Mouse (Mus musculus) limb, embryonic 11.5 days (tissue): Measurements from ENCODE around the gene Polr2b. TPM values are rescaled to one million over a fixed set of nuclear protein-coding genes. Genes with fewer than 3 reads are reported as not detected.

ENCODE experiments used
- ATAC-seq: fragments of 200-750 bp; cut with Nextera tagmentation; 2 replicates; pipeline ENCODE4 v1.8.0; 2017; ENCODE audit warnings: low read depth; ENCODE audit not compliant: insufficient number of reproducible peaks, low FRiP score, low TSS enrichment
- DNase-seq: peaks from one replicate; pipeline ENCODE4 v3.0.0-alpha.2; 2015; ENCODE audit warnings: low spot score
- H3K27ac ChIP-seq: fragments of 300-500 bp; sonication (generic); replicated peaks from 2 replicates; pipeline ENCODE4 v1.5.1; 2014; ENCODE audit warnings: low read depth, mild to moderate bottlenecking, low read length
- H3K27me3 ChIP-seq: fragments of 300-500 bp; sonication (generic); 2 replicates; pipeline ENCODE4 v1.6.1; 2014; ENCODE audit warnings: mild to moderate bottlenecking, low read length, mixed read lengths; ENCODE audit not compliant: control insufficient read depth, insufficient read depth
- H3K36me3 ChIP-seq: fragments of 300-500 bp; sonication (generic); 2 replicates; pipeline ENCODE4 v1.6.1; 2014; ENCODE audit warnings: mild to moderate bottlenecking, low read length, moderate library complexity, mixed read lengths; ENCODE audit not compliant: control insufficient read depth, insufficient read depth
- H3K4me1 ChIP-seq: fragments of 300-500 bp; sonication (generic); 2 replicates; pipeline ENCODE4 v1.6.1; 2014; ENCODE audit warnings: low read length, mixed read lengths; ENCODE audit not compliant: control insufficient read depth, insufficient read depth
- H3K4me2 ChIP-seq: fragments of 300-500 bp; sonication (generic); 2 replicates; pipeline ENCODE4 v1.6.1; 2014; ENCODE audit warnings: low read depth, mild to moderate bottlenecking, moderate library complexity; ENCODE audit not compliant: severe bottlenecking
- H3K4me3 ChIP-seq: fragments of 300-500 bp; sonication (generic); 2 replicates; pipeline ENCODE4 v1.5.1; 2014; ENCODE audit warnings: low read depth, low read length
- H3K9ac ChIP-seq: fragments of 300-500 bp; sonication (generic); 2 replicates; pipeline ENCODE4 v1.6.1; 2014; ENCODE audit warnings: mild to moderate bottlenecking, low read length
- H3K9me3 ChIP-seq: fragments of 300-500 bp; sonication (generic); 2 replicates; pipeline ENCODE4 v1.6.1; 2016; ENCODE audit warnings: low read length; ENCODE audit not compliant: control insufficient read depth
- WGBS: fragments of 180-500 bp; shearing (Covaris S2); extraction: QIAGEN DNeasy Blood & Tissue Kit; methylation state at CpG from one replicate; pipeline ENCODE4 v1.1.7; 2014; 5-methylcytosine and 5-hydroxymethylcytosine counted together
- polyA plus RNA-seq: library from polyadenylated mRNA; unstranded; fragments of >200 nt; fragmentation: Nextera tagmentation; extraction: Ambion mirVana; gene quantifications from 2 replicates; pipeline ENCODE4 v1.2.1, GENCODE M21; 2014

The Polr2b gene
- polyA plus RNA-seq, 1 experiment from 2014 or later: 95.7 TPM

- Histone ChIP-seq H3K4me1 (0 out of 2 replicates have a peak, but pooled peaks cover 4% of the 10 kb centered on the region), H3K27ac (no peak overlapping the region), H3K27me3 (no peaks in the 10 kb centered on the region), H3K36me3 (no peaks in the 10 kb centered on the region), H3K4me2 (no peak overlapping the region), H3K9me3 (no peaks in the 10 kb centered on the region), H3K4me3 (no peak overlapping the region), H3K9ac (no peak overlapping the region)
- WGBS: 89% methylated on average over 5 of the region's 5 CpGs
- ATAC-seq (no peak), DNase-seq (no peak)
These were observed 74.0 kb downstream of the Polr2b start for GRCm38 (mm10) chr5:77383799-77384554.

DNA sequence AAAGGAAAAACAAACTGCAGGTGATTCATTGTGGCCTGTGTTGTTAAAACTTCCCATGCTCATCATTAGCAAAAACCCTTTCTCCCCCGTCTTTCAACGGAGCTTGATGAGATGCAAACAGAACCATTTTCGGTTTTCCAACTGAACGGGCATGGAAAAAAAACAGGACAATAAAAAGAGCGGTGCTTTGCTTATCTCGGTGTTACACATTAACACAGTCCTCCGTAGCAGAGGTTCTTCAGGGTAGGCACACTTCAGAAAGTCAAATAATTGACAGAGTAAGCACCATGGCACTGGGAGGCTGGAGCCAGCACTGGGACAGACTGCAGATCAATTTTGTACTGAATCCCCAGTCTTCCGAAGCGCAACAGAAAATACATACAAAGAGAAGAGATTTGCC lies 74.8 kb downstream of the Polr2b start:
- no peaks in the 10 kb centered on the region for H3K4me1 ChIP-seq
- H3K4me2 ChIP-seq: no peak overlapping the region
- no peaks in the 10 kb centered on the region for H3K27me3 ChIP-seq
- no peaks in the 10 kb centered on the region for H3K9me3 ChIP-seq
- no peak overlapping the region for H3K4me3 ChIP-seq
- DNase-seq (no peak), ATAC-seq (no peak)
- 85% methylated on average over 9 of the region's 9 CpGs for WGBS
- H3K36me3 ChIP-seq: no peaks in the 10 kb centered on the region
- H3K27ac ChIP-seq: no peak overlapping the region
- no peak overlapping the region for H3K9ac ChIP-seq

DNA sequence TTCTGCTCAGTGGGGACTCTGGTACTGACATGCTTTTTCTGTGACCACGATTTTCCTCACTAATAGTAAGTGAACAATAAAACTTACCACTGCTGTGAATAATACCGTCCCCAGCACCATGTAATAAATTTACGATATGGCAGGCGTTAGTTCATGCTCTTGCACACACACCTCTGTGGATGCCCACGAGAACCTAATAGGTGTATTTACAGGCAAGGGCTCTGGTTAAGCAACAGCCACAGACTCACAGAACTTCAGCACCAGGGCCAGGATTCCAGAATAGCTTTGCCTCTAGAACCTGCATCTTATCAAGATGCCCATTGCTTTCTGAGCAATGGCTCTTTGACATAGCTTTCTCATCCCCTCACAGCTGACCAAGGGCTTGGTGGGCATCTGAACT lies 75.3 kb downstream of the Polr2b start:
- H3K4me1 ChIP-seq: no peaks in the 10 kb centered on the region
- ATAC-seq (no peak), DNase-seq (no peak)
- no peaks in the 10 kb centered on the region for H3K36me3 ChIP-seq
- no peak overlapping the region for H3K4me2 ChIP-seq
- no peak overlapping the region for H3K27ac ChIP-seq
- H3K27me3 ChIP-seq: no peaks in the 10 kb centered on the region
- 62% methylated on average over 5 of the region's 5 CpGs for WGBS
- no peak overlapping the region for H3K4me3 ChIP-seq
- no peaks in the 10 kb centered on the region for H3K9me3 ChIP-seq
- H3K9ac ChIP-seq: no peak overlapping the region

DNA sequence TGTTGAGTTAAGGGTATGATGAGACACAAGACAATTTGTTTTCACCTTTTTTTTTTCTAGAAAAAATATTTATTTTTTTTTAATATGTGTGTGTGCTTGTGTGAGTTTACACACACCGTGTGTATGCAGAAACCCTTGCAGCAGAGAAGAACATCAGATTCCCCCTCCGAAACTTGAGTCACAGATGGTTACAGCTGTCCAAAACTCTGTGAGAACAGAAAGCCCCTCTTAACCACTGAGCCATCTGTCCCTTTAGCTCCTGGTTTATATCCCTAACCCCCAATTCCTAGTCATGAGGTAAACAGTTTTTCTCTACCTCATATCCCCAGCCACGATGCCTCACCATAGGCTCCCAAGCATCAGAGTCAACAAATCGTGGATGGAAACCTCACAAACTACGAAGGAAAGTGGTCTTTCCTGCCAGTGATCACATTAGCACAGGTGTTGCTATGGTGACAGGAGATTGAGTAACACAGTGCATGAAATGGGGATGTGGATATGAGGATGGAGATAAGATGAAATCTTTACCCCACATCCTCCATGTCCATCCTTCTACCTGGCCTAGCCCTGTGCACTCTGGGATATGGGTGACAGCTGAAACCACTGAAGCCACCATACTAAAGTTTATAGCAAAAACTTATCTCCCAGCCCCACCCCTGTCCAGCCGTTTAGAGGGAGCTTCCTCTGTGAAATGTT lies 76.1 kb downstream of the Polr2b start:
- ATAC-seq (no peak), DNase-seq (no peak)
- H3K4me2 ChIP-seq: no peak overlapping the region
- no peak overlapping the region for H3K9ac ChIP-seq
- H3K27ac ChIP-seq: no peak overlapping the region
- no peaks in the 10 kb centered on the region for H3K27me3 ChIP-seq
- 85% methylated on average over 6 of the region's 6 CpGs for WGBS
- no peaks in the 10 kb centered on the region for H3K4me1 ChIP-seq
- no peaks in the 10 kb centered on the region for H3K36me3 ChIP-seq
- H3K4me3 ChIP-seq: no peak overlapping the region
- H3K9me3 ChIP-seq: no peaks in the 10 kb centered on the region

DNA sequence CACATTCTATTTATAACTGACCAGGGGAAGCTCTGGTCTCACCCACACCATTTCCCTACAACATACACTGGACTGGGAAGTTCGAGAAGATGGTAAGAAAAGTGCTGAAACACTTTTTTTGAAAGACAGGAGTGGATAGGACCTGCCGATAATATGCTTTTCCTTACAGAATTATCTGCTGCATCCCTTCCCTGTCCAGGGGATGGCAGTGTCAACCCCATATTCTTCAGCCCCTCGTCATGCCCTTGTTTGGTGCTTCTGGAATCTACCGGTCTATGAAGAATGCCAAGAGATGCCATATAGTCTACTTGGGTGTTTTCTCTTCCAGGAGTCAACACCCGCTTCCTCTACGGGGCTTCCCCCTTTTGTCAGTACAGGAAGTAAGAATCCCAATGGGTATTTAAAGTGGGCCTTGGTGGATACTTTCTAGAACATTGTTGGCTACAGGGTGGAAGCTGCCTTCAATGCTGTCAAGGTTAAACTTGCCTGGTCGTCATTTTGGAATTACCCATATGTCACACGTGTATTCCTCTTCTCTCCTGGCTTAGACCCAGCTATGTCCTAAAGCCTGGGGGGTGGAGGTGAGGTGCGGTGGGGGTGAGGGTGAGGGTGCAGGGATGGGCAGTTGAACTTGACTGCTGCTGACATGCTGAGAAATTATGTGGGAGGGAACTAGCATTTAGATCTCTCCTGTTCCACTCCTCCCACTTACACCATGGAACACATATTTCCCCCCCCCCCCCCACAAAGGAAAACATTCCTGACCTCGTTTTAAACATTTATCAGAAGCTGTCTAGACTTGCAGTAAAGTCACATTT lies 76.9 kb downstream of the Polr2b start:
- ATAC-seq (no peak), DNase-seq (no peak)
- Histone ChIP-seq H3K4me3 (no peak overlapping the region), H3K36me3 (no peaks in the 10 kb centered on the region), H3K4me1 (no peaks in the 10 kb centered on the region), H3K9me3 (no peaks in the 10 kb centered on the region), H3K27ac (no peak overlapping the region), H3K9ac (no peak overlapping the region), H3K27me3 (no peaks in the 10 kb centered on the region), H3K4me2 (no peak overlapping the region)
- 80% methylated on average over 10 of the region's 10 CpGs for WGBS

DNA sequence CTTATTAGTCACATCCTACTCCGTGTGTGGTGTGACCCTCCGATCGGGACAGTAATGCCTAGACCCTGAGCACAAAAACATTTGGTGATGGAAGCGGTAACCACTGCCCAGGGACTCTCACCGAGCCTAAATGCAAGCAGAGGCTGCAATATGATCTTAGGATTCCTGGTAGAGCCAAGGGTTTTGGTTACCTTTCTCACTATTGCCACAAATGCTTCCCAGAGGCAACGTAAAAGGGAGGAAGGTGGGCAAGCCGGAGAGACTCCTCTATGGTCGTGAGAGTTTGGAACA lies 77.4 kb downstream of the Polr2b start:
- WGBS: 80% methylated on average over 8 of the region's 8 CpGs
- H3K27ac ChIP-seq: no peak overlapping the region
- no peaks in the 10 kb centered on the region for H3K9me3 ChIP-seq
- no peaks in the 10 kb centered on the region for H3K4me1 ChIP-seq
- H3K4me2 ChIP-seq: no peak overlapping the region
- H3K4me3 ChIP-seq: no peak overlapping the region
- no peak overlapping the region for H3K9ac ChIP-seq
- H3K36me3 ChIP-seq: no peaks in the 10 kb centered on the region
- ATAC-seq: no peak
- H3K27me3 ChIP-seq: no peaks in the 10 kb centered on the region
- no peak for DNase-seq

DNA sequence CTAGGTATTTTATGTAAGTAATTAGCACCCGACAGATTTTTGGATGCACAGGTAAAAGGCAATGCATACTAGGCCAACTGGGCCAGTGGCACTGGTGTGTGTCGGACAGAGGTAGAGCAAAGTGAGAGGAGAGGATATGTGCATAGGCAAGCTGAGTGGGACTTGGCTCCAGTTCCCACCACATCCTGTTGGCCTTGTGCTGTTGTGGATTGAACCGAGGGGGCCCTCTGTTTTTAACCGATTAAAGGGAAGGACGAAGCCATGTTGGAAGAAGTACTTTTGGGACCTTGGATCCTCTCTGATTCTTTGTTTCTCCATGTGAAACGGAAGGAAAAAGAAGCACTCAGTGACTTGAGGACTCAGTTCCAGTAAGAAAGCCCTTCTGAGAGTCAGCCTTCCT lies 78.4 kb downstream of the Polr2b start:
- H3K4me3 ChIP-seq: no peak overlapping the region
- ATAC-seq (no peak), DNase-seq (no peak)
- H3K36me3 ChIP-seq: no peaks in the 10 kb centered on the region
- H3K27ac ChIP-seq: no peak overlapping the region
- 80% methylated on average over 6 of the region's 6 CpGs for WGBS
- H3K9ac ChIP-seq: no peak overlapping the region
- H3K4me1 ChIP-seq: no peaks in the 10 kb centered on the region
- no peaks in the 10 kb centered on the region for H3K27me3 ChIP-seq
- H3K9me3 ChIP-seq: no peaks in the 10 kb centered on the region
- no peak overlapping the region for H3K4me2 ChIP-seq

DNA sequence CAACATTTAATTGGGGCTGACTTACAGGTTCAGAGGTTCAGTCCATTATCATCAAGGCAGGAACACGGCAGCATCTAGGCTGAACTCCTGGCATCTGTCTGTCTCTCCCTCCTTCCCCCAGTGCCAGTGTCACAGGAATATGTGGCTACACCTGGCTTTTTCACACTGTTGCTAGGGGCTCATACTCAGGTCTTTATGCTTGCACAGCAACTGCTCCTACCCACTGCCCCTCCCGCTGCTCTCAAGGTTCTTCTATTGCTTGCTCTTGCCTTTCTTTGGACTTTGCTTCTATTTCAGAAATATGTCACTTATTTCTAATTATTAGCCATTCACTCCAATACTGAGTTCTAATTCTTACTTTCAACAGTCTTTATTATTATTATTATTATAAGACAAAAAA lies 80.3 kb downstream of the Polr2b start:
- 88% methylated on average over 2 of the region's 2 CpGs for WGBS
- Histone ChIP-seq H3K36me3 (no peaks in the 10 kb centered on the region), H3K4me1 (no peaks in the 10 kb centered on the region), H3K4me3 (no peak overlapping the region), H3K4me2 (no peak overlapping the region), H3K9me3 (no peaks in the 10 kb centered on the region), H3K9ac (no peak overlapping the region), H3K27ac (no peak overlapping the region), H3K27me3 (no peaks in the 10 kb centered on the region)
- DNase-seq: no peak
- ATAC-seq: no peak
